Mouse (Mus musculus): Measurements from ENCODE around the gene Arhgap5. TPM values are rescaled to one million over a fixed set of nuclear protein-coding genes. Genes with fewer than 3 reads are reported as not detected.

Arhgap5 gene
- polyA plus RNA-seq (2014; fragmentation: Illumina TruSeq; extraction: RNeasy Lipid Tissue Mini Kit (QIAGEN cat#74804); ENCODE audit: low replicate concordance) = 355 TPM

DNA sequence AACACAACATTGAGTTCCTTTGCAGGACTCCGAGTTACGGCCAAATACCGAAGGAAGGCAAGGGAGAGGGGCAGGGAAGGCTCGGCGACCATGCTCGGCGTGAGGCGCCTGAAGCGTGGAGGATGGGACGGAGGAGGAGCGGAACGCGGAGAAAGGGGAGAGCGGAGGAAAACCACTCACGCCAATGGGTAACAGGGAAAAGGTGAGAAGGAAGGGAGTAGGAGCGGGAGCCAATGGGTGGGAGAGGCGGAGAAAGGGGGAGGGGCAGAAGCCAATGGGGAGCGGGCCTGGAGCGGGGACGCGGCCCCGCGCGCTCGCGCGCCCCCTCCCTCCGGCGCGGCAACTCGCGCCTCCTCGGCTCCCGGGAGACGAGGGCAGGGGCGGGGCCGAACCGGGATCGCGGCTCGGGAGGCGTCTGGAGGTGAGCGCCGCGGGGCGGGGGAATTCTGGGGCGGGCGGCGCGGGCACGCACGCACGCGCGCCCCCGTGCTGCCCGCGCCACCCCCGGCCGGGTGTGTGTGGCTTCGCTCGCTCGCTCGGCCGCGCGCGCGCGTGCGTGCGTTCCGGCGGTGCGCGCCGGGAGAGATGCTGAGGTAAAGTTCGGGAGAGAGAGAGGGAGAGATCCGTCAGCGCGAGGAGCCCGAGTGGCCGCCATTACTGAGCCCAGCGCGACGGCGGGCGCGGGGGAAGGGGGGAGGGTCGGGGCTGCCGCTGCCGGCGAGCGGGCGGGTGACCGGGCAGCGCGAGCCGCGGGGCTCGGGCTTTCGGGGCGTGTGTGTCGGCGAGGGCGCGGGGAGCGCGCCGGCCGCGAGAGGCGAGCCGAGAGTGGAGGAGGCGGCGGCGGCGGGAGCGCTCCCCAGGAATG, at the start of gene Arhgap5:
Gene Arhgap5, plus strand, starts transcription at position 517 of the 865 bp plus-strand sequence.

Other genes with a start within 250 kb of the Arhgap5 start
- gene Akap6, start 195.4 kb downstream of the Arhgap5 start, polyA plus RNA-seq (2014; fragmentation: Illumina TruSeq; extraction: RNeasy Lipid Tissue Mini Kit (QIAGEN cat#74804); ENCODE audit: low replicate concordance) = 1.6 TPM

Measured in small intestine, adult 10 weeks (tissue).